Mouse (Mus musculus): ENCODE results near the gene Tax1bp3.

DNA sequence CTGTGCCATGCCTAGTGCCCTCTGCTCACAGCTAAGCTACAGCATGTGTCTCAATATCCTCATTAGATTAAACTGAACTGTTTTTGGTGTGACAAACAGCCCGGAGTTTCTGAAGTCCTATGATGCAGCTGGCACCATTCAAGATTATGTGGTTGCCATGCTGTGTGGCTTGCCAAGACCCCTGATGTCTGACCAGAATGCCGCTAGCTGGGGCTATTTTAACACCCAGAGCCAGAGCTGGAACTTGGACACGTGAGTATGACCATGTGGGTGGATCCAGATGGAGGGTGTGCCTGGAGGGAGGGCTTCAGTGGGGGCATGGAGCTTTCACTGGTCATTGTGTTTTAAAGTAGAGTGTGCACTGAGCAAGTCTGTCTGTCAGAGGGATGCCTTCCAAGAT is 37.1 kb downstream of the Tax1bp3 start:
- TF ChIP-seq CTCF (conservative IDR thresholded peaks at IDR 0.05 in 1 of 2, IDR thresholded peaks at IDR 0.05 in 1 of 2; ENCODE audit: low read depth in 2 of 2, low read length in 2 of 2): no peak
- no peak for TF ChIP-seq POLR2A (IDR thresholded peaks at IDR 0.05; ENCODE audit: low read depth, low read length)
- no peak for TF ChIP-seq ETS1 (conservative IDR thresholded peaks at IDR 0.05; ENCODE audit: low read depth, low read length)
- TF ChIP-seq NRF1 (IDR thresholded peaks at IDR 0.05; ENCODE audit: low read depth, low read length): no peak
- no peak for TF ChIP-seq JUN (IDR thresholded peaks at IDR 0.05; ENCODE audit: insufficient read depth, low read depth, low read length)
- TF ChIP-seq MAZ (IDR thresholded peaks at IDR 0.05; ENCODE audit: low read depth, low read length): no peak
- TF ChIP-seq TCF12 (IDR thresholded peaks at IDR 0.05; ENCODE audit: low read depth, low read length): no peak
- no peak for TF ChIP-seq NELFE (IDR thresholded peaks at IDR 0.05; ENCODE audit: low read depth, low read length)
- no peak for TF ChIP-seq EP300 (IDR thresholded peaks at IDR 0.05; ENCODE audit: low read length)
- no peak for TF ChIP-seq MAFK (IDR thresholded peaks at IDR 0.05; ENCODE audit: insufficient replicate concordance, low read length)
- no peak for TF ChIP-seq POLR2AphosphoS2 (IDR thresholded peaks at IDR 0.05; ENCODE audit: low read depth, low read length)
